Mouse (Mus musculus): ENCODE data around the gene Gm6583. TPM values are rescaled to one million over a fixed set of nuclear protein-coding genes. Genes with fewer than 3 reads are reported as not detected.

Gm6583 gene
- total RNA-seq (2023) = not detected

DNA sequence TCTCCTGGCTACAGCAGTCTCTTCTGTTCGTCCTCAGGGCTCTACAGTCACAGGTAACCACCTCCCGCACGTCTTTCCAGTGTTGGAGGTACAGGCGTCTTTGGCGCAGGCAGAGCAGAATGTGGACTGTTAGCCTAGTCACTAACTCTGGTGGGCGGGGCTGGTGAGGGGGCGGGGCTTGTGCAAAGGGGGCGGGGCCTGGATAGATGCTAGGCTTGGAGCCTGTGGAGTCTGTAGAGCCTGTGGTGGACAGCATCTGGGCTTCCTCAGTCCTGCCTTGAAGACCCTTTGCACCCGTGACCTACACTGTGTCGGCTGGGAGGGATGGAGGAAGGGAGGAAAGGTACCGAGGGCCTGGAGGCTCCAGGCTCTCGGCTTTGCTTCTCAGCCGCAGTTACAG, at the start of gene Gm6583:
TSS of gene Gm6583 (minus strand) at position 124 of the 400 bp plus-strand sequence.

DNA sequence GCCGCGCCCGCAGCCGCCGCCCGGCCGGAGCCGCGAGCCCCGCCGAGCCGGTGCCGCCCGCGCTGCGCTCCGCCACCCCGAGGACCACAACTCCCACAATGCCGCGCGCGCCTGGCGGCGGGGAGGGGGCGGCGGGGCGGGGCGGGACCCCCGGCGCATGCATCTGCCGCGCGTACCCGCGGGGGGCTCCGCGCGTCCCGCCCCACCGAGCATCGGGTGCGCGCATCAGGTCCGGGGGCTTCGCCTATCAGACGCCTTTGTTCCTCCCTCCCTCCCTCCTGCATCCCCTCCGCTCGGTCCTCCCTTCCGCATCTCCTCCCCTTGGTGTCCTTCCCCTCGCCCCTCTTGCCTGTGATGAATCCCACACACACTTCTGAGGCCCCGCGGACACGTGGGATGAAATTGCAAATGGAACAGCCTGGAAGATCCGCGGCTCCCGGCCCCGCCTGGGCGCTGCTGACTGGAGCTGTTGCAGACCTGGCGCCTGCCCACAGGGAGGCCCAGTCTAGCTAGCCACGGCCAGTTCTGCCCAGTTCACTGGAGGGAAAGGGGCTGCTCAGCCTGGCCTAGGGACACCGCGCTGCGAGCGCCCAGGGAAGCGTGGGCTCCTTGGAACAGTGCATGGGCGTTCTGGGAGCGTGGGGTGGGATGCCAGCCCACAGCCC, 39.1 kb upstream of the Gm6583 start, which contains the start of gene Asphd2:
TSS of gene Asphd2 (minus strand) at position 88 of the 665 bp plus-strand sequence.

DNA sequence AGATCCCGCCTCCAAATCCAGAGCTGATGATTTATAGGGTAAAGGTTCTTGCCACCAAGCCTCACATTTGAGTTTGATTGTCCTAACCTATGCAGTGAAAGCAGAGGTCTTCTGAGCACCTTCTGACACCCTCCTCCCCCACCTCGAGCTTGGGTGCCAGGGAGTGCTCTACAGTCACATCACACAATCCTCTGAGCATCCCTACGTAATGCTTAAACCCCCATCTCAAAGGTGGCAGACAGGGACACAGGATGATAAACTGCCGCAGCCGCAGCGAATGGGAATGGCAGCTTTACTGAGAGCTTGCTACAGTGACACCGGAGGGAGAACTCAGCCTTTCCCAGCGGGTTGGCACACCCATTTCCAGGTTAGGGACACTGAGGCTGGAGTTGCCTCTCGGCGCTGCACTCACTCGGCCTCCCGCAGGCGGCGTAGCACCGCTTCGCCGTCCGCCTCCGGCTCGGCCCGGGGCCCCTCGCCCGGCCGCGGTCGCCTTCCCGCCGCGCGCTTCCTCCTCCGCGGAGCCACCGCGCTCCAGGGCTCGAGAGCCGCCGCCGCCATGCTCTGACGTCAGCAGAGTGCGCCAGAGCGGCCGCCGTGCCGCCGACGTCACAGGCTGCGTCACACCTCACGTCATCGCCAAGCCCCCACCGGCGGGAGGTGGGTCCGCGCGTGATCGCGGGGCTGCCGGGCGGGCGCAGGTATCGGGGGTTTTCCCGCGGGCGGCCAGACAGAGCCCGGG, 13.2 kb downstream of the Gm6583 start, which contains the start of the genes Srrd and Hps4:
TSS of gene Srrd (minus strand) at position 578 of the 742 bp plus-strand sequence.
TSS of gene Hps4 (plus strand) at position 621 of the 742 bp plus-strand sequence.

DNA sequence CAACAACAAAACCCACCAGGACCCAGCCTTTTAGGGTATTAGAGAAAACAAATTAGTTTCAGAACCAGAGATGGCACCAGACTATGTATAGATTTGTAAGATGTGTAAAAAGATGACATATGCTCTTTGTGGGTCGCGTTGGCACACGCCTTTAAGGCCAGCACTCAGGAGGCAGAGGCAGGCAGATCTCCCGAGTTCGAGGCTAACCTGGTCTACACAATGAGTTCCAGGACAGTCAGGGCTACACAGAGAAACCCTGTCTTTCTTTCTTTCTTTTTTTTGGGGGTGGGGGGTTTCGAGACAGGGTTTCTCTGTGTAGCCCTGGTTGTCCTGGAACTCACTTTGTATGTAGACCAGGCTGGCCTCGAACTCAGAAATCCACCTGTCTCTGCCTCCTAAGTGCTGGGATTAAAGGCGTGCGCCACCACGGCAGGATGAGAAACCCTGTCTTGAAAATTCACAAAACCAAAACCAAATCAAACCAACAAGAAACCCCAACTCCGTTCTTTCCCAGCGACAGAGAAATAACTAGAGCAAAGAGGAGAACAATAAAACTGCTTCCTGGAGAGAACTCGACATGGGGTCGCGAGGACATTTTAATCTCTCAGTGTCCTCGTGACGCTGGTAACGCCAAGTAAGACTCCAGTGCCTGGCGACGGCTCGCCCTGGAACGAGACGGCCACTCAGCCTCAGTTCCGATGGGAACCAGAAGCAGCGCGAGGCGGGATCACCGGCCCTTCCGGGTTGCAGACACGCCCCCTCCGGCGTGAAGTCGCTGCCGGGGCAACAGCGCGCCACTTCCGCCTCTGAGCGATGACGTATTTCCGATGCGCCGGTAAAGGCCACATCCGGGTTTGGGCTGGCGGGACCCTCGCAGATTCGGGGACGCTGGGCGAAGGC, 30.0 kb downstream of the Gm6583 start, which contains the start of gene Tfip11:
TSS of gene Tfip11 (plus strand) at position 813 of the 900 bp plus-strand sequence.

Other genes with a start within 250 kb of the Gm6583 start
- 1 to 10 TPM in 1 of 2 experiments, not detected in 1; 1.0 TPM for gene Cryba4, start 103.5 kb downstream of the Gm6583 start, total RNA-seq (2023)
- not detected for gene Crybb1, start 100.2 kb downstream of the Gm6583 start, total RNA-seq (2023)
- 10 to 100 TPM; 84.1 to 87.1 TPM for gene Tpst2, start 79.3 kb downstream of the Gm6583 start, total RNA-seq (2023)
- gene Tfip11, start 29.7 kb downstream of the Gm6583 start, total RNA-seq (2023) = 100 to 1,000 TPM in 1 of 2 experiments, 10 to 100 TPM in 1; 99.5 to 111 TPM
- gene Srrd, start 13.0 kb downstream of the Gm6583 start, total RNA-seq (2023) = 10 to 100 TPM; 44.3 to 46.5 TPM
- 10 to 100 TPM; 36.3 to 38.0 TPM for gene Hps4, start 12.9 kb downstream of the Gm6583 start, total RNA-seq (2023)
- not detected for gene Asphd2, start 38.8 kb upstream of the Gm6583 start, total RNA-seq (2023)
- gene Gm6588, start 93.4 kb upstream of the Gm6583 start, total RNA-seq (2023) = not detected
- not detected for gene Sez6l, start 221.2 kb upstream of the Gm6583 start, total RNA-seq (2023)